Mouse (Mus musculus) G1E (cell line): ENCODE results near the gene Slc22a23.

ENCODE experiments used
- CTCF ChIP-seq: IDR thresholded peaks from 2 replicates; pipeline ENCODE4 v1.5.1; 2012; ENCODE audit warnings: low read depth, low read length, inconsistent platforms, mixed read lengths
- GATA1 ChIP-seq: IDR thresholded peaks from 2 replicates; pipeline ENCODE4 v1.6.1; 2012; ENCODE audit warnings: borderline replicate concordance, low read length, inconsistent platforms, mixed read lengths
- GATA2 ChIP-seq: IDR thresholded peaks from 2 replicates; pipeline ENCODE4 v1.6.1; 2012; ENCODE audit warnings: low read depth, low read length, inconsistent platforms, borderline replicate concordance
- POLR2AphosphoS5 ChIP-seq: IDR thresholded peaks from 2 replicates; pipeline ENCODE4 v1.6.1; 2012; ENCODE audit warnings: low read depth, low read length, inconsistent platforms; ENCODE audit not compliant: insufficient replicate concordance
- TAL1 ChIP-seq: conservative IDR thresholded peaks from 2 replicates; pipeline ENCODE4 v1.6.1; 2012; ENCODE audit warnings: low read depth, low read length, inconsistent platforms, mixed read lengths

- TF ChIP-seq CTCF (no peak), POLR2AphosphoS5 (no peak), GATA1 (no peak), GATA2 (no peak), TAL1 (no peak)
Observed at GRCm38 (mm10) chr13:34274890-34275289, 70.1 kb downstream of the Slc22a23 start.
